Mouse (Mus musculus) small intestine, adult 2 months (tissue): ENCODE data around the gene Slc9b2.

Experiments
- CTCF ChIP-seq: fragments of 200-500 bp; IDR thresholded peaks from 2 replicates; pipeline ENCODE4 v1.5.1; 2012; ENCODE audit warnings: low read depth, mild to moderate bottlenecking, control low read depth, inconsistent platforms, low read length, moderate library complexity, mixed read lengths; ENCODE audit not compliant: insufficient replicate concordance, insufficient read length; ENCODE audit errors: extremely low read depth
- POLR2A ChIP-seq: fragments of 200-500 bp; IDR thresholded peaks from 2 replicates; pipeline ENCODE4 v1.6.1; 2012; ENCODE audit warnings: low read depth, mild to moderate bottlenecking, control low read depth, inconsistent platforms, low read length, moderate library complexity

DNA sequence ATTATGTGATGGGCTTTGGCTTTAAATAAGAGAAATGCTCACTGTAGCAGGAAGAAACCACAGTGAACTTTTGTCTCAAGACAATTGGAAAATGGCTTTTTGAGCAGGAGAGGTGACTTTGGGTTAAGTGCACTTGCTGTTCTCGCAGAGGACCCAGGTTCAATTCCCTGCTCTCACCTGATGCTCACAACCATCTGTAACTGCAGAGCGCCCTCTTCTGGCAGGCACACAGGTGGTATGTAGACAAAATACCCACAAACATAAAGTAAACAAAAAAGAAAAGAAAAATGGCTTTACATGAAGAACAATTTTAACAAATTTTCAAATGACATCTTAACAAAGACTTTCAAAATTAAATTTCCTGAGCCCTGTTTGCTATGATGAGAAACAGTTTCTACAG, 20.1 kb downstream of the Slc9b2 start:
- TF ChIP-seq POLR2A: no peak
- TF ChIP-seq CTCF: peak; percentile 36; the same call in 1 of the 2 replicates
